Mouse (Mus musculus) forebrain, embryonic 12.5 days (tissue): ENCODE measurements around the gene Mief2. TPM values are rescaled to one million over a fixed set of nuclear protein-coding genes. Genes with fewer than 3 reads are reported as not detected.

ENCODE experiments used
- ATAC-seq: fragments of 200-750 bp; cut with Nextera tagmentation; 2 replicates; pipeline ENCODE4 v1.8.0; 2017; ENCODE audit warnings: moderate TSS enrichment; ENCODE audit not compliant: low FRiP score
- H3K27ac ChIP-seq: fragments of 300-500 bp; sonication (generic); 2 replicates; pipeline ENCODE4 v1.5.1; 2016; ENCODE audit warnings: mild to moderate bottlenecking
- H3K27me3 ChIP-seq: fragments of 300-500 bp; sonication (generic); 2 replicates; pipeline ENCODE4 v1.6.1; 2016; ENCODE audit warnings: mild to moderate bottlenecking
- H3K36me3 ChIP-seq: fragments of 300-500 bp; sonication (generic); replicated peaks from 2 replicates; pipeline ENCODE4 v1.6.1; 2016; ENCODE audit warnings: mild to moderate bottlenecking
- H3K4me1 ChIP-seq: fragments of 300-500 bp; sonication (generic); 2 replicates; pipeline ENCODE4 v1.6.1; 2016
- H3K4me2 ChIP-seq: fragments of 300-500 bp; sonication (generic); 2 replicates; pipeline ENCODE4 v1.6.1; 2016; ENCODE audit warnings: mild to moderate bottlenecking, moderate library complexity
- H3K4me3 ChIP-seq: fragments of 300-500 bp; sonication (generic); replicated peaks from 2 replicates; pipeline ENCODE4 v1.5.1; 2016; ENCODE audit warnings: mild to moderate bottlenecking
- H3K9ac ChIP-seq: fragments of 300-500 bp; sonication (generic); 2 replicates; pipeline ENCODE4 v1.6.1; 2016; ENCODE audit warnings: mild to moderate bottlenecking
- H3K9me3 ChIP-seq: fragments of 300-500 bp; sonication (generic); 2 replicates; pipeline ENCODE4 v1.6.1; 2016
- WGBS: fragments of 180-500 bp; shearing (Covaris S2); methylation state at CpG from one replicate; pipeline ENCODE4 v1.1.7; 2016; 5-methylcytosine and 5-hydroxymethylcytosine counted together
- microRNA-seq: library from miRNA; unstranded; fragments of <30 nt; microRNA quantifications from one replicate; pipeline ENCODE4, GENCODE M21; 2017
- polyA plus RNA-seq: library from polyadenylated mRNA; unstranded; fragments of >200 nt; fragmentation: Nextera tagmentation; extraction: Ambion mirVana; gene quantifications from 2 replicates; pipeline ENCODE4 v1.2.1, GENCODE M21; 2016

Gene Mief2
- polyA plus RNA-seq, 1 experiment from 2014 or later, result 15.4 TPM

DNA sequence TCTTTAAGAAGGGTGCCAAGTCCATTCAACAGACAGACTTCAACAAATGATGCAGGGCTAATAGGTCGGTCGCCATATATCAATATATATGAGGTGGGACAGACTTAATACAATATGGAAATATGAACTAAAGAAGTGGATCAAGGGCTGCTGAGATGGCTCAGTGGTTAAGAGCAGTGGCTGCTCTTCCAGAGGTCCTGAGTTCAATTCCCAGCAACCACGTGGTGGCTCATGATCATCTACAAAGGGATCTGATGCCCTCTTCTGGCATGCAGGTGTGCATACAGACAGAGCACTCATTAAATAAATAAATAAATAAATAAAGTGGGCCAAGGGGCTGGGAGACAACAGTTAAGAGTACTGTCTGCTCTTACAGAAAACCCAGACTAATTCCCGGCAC, 44.0 kb downstream of the Mief2 start:
- H3K27me3 ChIP-seq, result no peaks in the 10 kb centered on the region
- peaks cover 24% of the 10 kb centered on the region for H3K4me1 ChIP-seq
- H3K4me2 ChIP-seq, result no peak overlapping the region
- no peak overlapping the region for H3K27ac ChIP-seq
- 78% methylated on average over 4 of the region's 4 CpGs for WGBS
- ATAC-seq, result no peak
- no peak overlapping the region for H3K4me3 ChIP-seq
- no peaks in the 10 kb centered on the region for H3K9me3 ChIP-seq
- H3K36me3 ChIP-seq, result no peaks in the 10 kb centered on the region
- H3K9ac ChIP-seq, result no peak overlapping the region

DNA sequence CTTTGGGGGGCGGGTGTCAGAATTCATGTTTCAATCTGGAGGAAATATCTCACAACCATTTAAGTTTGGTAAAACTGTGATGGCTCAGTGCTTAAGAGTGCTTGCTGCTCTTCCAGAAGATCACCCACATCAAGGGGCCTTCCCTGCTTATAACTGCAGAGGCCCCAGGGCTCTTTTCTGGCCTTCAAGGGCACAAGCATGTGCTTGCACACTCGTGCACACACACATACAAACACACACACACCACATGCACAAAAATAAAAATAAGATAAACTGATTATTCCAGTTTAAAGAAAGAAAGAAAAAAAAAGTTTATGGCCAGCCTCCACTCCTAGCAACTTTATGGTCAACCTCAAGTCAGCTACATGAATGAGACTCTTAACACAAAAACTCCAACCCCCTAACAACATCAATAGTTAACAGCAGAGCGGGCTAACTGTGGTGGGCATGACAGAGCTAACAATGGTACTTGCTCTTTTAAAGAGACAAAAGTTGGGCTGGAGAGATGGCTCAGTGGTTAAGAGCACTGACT, 46.0 kb downstream of the Mief2 start:
- Histone ChIP-seq H3K27me3 (no peaks in the 10 kb centered on the region), H3K4me1 (peaks cover 38% of the 10 kb centered on the region), H3K9me3 (no peaks in the 10 kb centered on the region), H3K36me3 (peaks cover 6% of the 10 kb centered on the region), H3K9ac (no peak overlapping the region), H3K4me3 (no peak overlapping the region), H3K27ac (no peak overlapping the region), H3K4me2 (no peak overlapping the region)
- ATAC-seq, result no peak
- WGBS, result 91% methylated on average over 3 of the region's 3 CpGs

DNA sequence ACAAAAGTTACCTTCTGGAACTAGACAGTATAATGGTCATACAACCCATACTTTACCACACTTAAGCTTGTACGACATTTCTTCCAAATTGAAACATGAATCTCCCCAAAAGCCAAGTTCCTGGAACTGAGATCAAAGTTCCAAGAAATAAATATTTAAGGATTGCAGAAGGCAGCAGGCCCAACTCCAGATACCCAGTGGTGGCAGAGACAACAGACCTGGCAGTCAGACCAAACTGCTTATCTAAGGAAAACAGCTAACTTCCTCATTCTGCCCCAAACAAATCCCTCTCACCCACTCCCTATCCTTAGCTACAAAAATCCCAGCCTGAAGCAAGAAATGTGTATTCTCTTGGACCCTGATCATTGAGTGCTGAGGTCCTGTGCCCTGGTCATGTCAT, 46.6 kb downstream of the Mief2 start:
- Histone ChIP-seq H3K36me3 (peaks cover 12% of the 10 kb centered on the region), H3K9ac (no peak overlapping the region), H3K27ac (no peak overlapping the region), H3K4me1 (peaks cover 44% of the 10 kb centered on the region), H3K9me3 (no peaks in the 10 kb centered on the region), H3K4me2 (peak overlapping the region; percentile 87; the same call in 1 of the 2 replicates), H3K27me3 (no peaks in the 10 kb centered on the region), H3K4me3 (no peak overlapping the region)
- ATAC-seq, result no peak
- WGBS, result 94% methylated on average over 1 of the region's 1 CpGs

- Histone ChIP-seq H3K36me3 (peaks cover 20% of the 10 kb centered on the region), H3K4me1 (peaks cover 52% of the 10 kb centered on the region), H3K27me3 (no peaks in the 10 kb centered on the region), H3K4me3 (peak overlapping the region; percentile 87), H3K9me3 (no peaks in the 10 kb centered on the region), H3K4me2 (peak overlapping the region; percentile 87), H3K9ac (peak overlapping the region; percentile 75; the same call in 1 of the 2 replicates), H3K27ac (no peak overlapping the region)
- 54% methylated on average over 6 of the region's 6 CpGs for whole genome bisulfite sequencing
- ATAC-seq, result no peak
Measured at GRCm38 (mm10) chr11:60775578-60775977, 47.4 kb downstream of the Mief2 start.

DNA sequence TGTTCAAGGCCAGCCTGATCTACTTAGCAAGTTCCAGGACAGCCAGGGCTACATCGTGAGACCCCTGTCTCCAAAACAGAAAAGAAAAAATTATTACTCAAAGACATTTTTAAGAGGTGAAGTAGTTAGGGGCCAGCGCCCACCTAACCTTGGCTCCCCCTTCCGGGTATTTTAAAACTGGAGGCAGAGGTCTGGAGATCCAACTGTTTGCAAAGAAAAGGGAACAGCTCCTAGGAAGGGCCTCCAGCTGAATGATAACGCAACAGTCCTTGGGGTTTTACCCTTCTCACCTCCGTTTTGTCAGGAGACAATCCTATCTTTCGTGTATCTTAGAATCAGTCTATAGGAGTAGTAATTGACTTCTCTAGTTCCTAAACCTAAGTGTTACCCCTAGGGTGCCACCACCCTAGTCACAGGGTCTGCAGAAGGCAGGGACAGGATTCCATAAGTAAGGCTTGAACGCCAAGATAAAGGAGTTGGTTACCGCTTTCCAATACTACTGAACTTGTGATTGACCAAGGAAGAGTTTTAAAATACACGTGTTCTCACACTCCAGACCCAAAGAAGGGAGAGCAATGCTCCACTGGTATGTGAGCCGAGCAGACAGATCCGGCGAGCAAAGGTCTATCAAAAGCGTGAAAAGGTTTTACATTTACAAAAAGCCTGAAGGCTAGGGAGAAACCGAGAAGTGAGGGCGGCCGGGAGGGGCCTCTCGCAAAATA, 48.1 kb downstream of the Mief2 start:
- 7% methylated on average over 17 of the region's 17 CpGs for WGBS
- Histone ChIP-seq H3K27ac (0 out of 2 replicates have a peak overlapping the region, but pooled peaks have one; percentile 73), H3K9ac (peak overlapping the region; percentile 75), H3K36me3 (peaks cover 25% of the 10 kb centered on the region), H3K4me2 (peak overlapping the region; percentile 87), H3K27me3 (no peaks in the 10 kb centered on the region), H3K9me3 (no peaks in the 10 kb centered on the region), H3K4me3 (peak overlapping the region; percentile 87), H3K4me1 (peaks cover 59% of the 10 kb centered on the region)
- no peak for ATAC-seq

DNA sequence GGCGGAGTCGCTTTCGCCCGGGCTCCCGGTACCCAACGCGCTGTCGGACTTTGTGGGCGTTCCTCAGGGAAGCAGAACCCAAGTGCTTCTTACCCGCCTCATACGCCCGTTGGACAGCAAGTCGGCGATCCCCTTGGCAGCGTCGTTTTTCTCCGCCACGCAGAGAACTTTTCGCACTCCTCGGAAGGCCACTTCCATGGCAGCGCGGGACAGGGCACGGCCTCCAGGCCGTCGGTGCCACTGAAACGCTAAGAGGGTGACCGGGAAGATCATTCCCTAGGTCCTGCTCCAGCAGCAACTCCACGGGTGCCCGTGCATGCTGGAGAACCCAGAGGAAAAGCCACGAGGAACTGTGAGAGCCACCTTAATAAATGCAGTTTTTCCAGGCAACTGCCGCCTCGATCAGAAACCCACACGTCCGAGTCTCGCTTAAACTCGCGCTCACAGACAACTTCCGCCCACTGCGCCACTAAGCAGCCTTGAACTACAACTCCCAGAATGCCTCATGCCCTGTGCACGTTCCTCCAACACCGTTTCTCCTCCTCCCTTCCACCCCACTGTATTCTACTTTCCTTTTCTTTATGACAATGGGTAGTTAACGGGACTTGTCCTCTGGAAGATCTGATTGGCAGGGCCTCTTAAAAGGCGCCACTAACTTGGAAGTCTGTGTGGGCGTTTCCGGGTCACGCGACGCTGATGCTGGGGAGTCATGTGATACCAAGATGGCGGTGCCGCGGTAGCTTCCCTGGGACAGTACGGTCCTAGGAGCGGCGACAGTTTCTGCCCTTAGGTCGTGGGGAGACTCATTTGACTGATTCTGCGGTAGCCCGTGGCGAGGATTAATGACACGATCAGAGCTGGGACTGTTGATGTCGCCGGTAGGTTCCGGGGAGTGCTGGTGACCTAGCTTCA, 48.9 kb downstream of the Mief2 start, which contains the start of the genes Top3a and Smcr8:
Gene Top3a, minus strand, starts transcription at position 537 of the 912 bp plus-strand sequence.
Gene Smcr8, plus strand, starts transcription at position 696 of the 912 bp plus-strand sequence.
- Histone ChIP-seq H3K36me3 (peaks cover 33% of the 10 kb centered on the region), H3K4me3 (peak within 1 kb of the TSS; percentile 87), H3K9ac (peak within 1 kb of the TSS; percentile 75), H3K4me1 (peaks cover 67% of the 10 kb centered on the region), H3K4me2 (peak within 1 kb of the TSS; percentile 87), H3K9me3 (no peaks in the 10 kb centered on the region), H3K27me3 (no peaks in the 10 kb centered on the region), H3K27ac (peak within 1 kb of the TSS; percentile 73)
- WGBS, result under 1% methylated on average over 62 of the region's 62 CpGs
- peak; percentile 97 for ATAC-seq

DNA sequence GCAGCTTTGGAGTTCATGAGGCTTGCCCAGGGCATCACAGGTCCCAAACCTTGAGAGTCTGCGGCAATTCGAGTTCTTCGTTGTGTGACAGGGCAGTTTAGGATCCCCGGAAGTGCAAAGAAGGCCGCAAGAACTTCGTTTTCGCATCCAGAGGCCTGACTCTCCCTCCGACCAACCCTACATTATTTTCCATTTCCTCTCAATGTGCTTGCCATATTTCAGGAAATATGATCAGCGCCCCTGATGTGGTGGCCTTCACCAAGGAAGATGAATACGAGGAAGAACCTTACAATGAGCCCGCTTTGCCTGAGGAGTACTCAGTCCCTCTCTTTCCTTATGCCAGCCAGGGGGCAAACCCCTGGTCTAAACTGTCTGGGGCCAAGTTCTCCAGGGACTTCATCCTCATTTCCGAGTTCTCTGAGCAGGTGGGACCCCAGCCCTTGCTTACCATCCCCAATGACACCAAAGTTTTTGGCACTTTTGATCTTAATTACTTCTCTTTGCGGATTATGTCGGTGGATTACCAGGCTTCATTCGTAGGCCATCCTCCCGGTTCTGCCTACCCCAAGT, 49.7 kb downstream of the Mief2 start:
- H3K4me3 ChIP-seq, result peak overlapping the region; percentile 87
- WGBS, result 25% methylated on average over 16 of the region's 16 CpGs
- no peaks in the 10 kb centered on the region for H3K9me3 ChIP-seq
- H3K27ac ChIP-seq, result peak overlapping the region; percentile 73; the same call in 1 of the 2 replicates
- peak overlapping the region; percentile 87 for H3K4me2 ChIP-seq
- peaks cover 39% of the 10 kb centered on the region for H3K36me3 ChIP-seq
- peaks cover 72% of the 10 kb centered on the region for H3K4me1 ChIP-seq
- no peak for ATAC-seq
- H3K9ac ChIP-seq, result peak overlapping the region; percentile 75
- no peaks in the 10 kb centered on the region for H3K27me3 ChIP-seq

DNA sequence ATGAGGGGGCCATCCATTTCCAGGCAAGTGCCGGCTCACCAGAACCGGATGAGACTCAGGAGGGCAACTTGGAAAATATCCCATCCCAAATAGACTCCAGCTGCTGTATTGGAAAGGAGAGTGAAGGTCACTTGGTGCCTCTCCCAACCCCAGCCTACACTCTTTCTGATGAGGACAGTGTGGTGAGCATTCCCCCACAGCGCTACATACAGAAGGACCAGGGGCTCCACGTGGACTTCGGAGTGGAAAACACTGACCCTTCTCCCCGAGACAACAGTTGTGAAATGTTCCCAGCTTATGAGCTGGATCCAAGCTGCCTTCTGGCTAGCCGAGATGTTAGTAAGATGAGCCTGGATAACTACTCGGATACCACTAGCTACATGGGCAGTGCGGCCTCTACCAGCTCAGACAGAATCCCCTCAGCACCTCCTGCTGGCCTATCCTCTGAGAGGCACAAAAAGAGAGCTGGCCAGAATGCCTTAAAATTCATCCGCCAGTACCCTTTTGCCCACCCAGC, 51.5 kb downstream of the Mief2 start:
- Histone ChIP-seq H3K9ac (peak overlapping the region; percentile 30; the same call in 1 of the 2 replicates), H3K4me3 (peak overlapping the region; percentile 12; the same call in 1 of the 2 replicates), H3K36me3 (peaks cover 55% of the 10 kb centered on the region)

More for the DNA sequence above, 51.5 kb downstream of the Mief2 start:
- 91% methylated on average over 10 of the region's 10 CpGs for WGBS
- H3K9me3 ChIP-seq, result no peaks in the 10 kb centered on the region
- no peak for ATAC-seq
- no peaks in the 10 kb centered on the region for H3K27me3 ChIP-seq
- peak overlapping the region; percentile 44 for H3K4me2 ChIP-seq
- H3K27ac ChIP-seq, result no peak overlapping the region
- H3K4me1 ChIP-seq, result peaks cover 65% of the 10 kb centered on the region

Small RNA genes within 50 kb of the gene (microRNA-seq; reads per million reads assigned to microRNA genes)
- gene Mir5100, result 3.2 reads per million, percentile 8 among the genes with 10 or more reads in this experiment

Other genes with a start within 250 kb of the Mief2 start
- 28.3 and 34.6 TPM in 2 replicates for gene Alkbh5, start 192.0 kb upstream of the Mief2 start, polyA plus RNA-seq
- gene Llgl1, start 28.7 kb upstream of the Mief2 start, polyA plus RNA-seq, result 138 and 152 TPM in 2 replicates
- 76.2 and 78.9 TPM in 2 replicates for gene Flii, start 1.1 kb upstream of the Mief2 start, polyA plus RNA-seq
- gene Top3a, start 49.0 kb downstream of the Mief2 start, polyA plus RNA-seq, result 20.5 and 21.1 TPM in 2 replicates
- gene Smcr8, start 49.1 kb downstream of the Mief2 start, polyA plus RNA-seq, result 11.0 and 11.5 TPM in 2 replicates
- gene Shmt1, start 83.3 kb downstream of the Mief2 start, polyA plus RNA-seq, result 49.9 and 52.6 TPM in 2 replicates
- 23.5 and 27.2 TPM in 2 replicates for gene Dhrs7b, start 102.2 kb downstream of the Mief2 start, polyA plus RNA-seq
- 49.6 and 52.1 TPM in 2 replicates for gene Tmem11, start 150.9 kb downstream of the Mief2 start, polyA plus RNA-seq
- gene Natd1, start 186.4 kb downstream of the Mief2 start, polyA plus RNA-seq, result 24.1 and 29.9 TPM in 2 replicates
- gene Map2k3, start 203.6 kb downstream of the Mief2 start, polyA plus RNA-seq, result 40.5 and 43.7 TPM in 2 replicates